Mouse (Mus musculus): ENCODE data around the gene Eif3d.
A peak's percentile ranks its signal among the peaks of the same experiment; 100 is the strongest.

The Eif3d gene

GRCm38 (mm10) chr15:77952921-77953320, 17.7 kb downstream of the Eif3d start:
- no peak for DNase-seq

DNA sequence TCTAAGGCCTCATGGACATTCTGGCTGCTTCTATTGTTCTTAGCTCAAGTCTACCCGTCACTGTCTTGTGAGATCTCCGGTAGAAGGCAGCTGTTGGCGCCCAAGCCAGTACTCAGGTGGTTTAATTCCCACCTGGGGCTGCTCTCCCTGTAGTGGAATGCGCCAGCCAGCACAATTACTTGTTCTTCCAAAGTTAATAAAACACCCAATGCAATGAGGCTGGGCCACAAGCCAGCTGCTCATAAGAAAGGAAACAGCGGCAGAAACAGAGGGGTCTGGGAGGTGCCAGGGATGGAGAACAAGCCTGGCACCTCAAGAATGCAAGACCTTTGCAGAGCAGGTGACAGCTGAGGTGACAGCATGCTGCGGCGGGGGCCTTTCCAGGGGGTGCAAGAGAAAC, 21.6 kb downstream of the Eif3d start:
- DNase-seq = no peak

DNA sequence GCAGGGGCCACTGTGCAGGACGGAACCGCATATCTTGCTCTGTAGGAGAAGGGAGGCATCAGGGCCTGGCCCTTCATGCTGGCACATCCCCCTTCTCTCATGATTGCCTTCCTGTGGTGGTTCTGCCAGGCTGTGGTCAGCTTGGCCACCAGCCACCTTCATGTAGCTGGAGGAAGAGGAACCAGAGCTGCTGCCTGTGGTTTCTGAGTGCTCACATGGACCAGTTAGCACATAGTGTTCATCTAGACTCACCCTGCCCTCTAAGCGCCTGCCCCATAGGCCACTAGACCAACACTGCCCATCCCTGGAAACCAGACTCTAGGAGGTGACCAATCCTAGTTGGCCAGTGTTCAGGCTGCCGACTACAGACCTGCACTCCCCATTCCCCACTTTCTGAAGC, 24.9 kb downstream of the Eif3d start:
- DNase-seq = no peak

GRCm38 (mm10) chr15:77941563-77941962, 29.1 kb downstream of the Eif3d start:
- no peak for DNase-seq

- no peak for DNase-seq
These were observed 32.1 kb downstream of the Eif3d start for GRCm38 (mm10) chr15:77938516-77938915.

- DNase-seq = no peak
These were observed 34.8 kb downstream of the Eif3d start for GRCm38 (mm10) chr15:77935673-77936375.

GRCm38 (mm10) chr15:77934968-77935367, 35.6 kb downstream of the Eif3d start:
- DNase-seq = no peak

DNA sequence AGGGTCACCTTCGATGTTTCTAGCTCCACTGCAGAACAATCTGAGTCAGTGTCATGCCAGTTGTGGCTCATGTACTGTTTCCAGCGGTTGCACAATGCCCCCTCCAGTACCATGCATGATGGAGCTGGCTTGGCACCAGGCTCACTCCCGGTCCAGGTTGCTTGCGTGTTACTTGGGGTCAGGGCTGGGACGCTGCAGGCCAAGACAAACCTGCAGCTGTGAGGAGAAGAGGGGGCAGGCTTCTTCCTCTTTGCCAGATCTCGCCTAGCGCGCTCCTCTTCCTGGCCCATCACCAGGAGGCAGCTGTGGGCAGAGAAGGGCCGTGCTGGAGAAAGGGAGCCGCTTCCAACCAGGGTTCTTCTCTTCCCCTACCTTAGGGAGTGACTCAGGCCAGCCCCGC, 36.3 kb downstream of the Eif3d start:
- no peak for DNase-seq

DNA sequence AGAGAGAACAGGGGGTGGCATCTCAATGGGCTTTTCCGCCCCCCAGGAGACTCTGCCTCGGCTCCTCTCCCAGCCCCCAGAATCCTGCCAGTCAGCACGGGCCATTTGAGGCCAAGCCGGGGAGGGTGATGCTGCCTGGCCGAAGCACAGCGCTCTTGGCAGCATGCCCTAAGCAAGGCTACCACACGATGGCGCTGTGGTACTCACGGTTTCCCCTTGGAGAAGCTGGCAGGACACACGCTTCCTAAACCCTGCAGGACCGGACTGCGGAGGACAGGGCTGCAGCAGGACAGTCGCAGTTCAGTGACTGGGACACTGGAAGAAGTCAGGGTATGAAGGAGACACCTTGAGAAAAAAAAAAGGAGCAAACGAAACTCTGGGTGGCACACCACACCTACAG, 36.8 kb downstream of the Eif3d start:
- peak; percentile 97 for DNase-seq

DNA sequence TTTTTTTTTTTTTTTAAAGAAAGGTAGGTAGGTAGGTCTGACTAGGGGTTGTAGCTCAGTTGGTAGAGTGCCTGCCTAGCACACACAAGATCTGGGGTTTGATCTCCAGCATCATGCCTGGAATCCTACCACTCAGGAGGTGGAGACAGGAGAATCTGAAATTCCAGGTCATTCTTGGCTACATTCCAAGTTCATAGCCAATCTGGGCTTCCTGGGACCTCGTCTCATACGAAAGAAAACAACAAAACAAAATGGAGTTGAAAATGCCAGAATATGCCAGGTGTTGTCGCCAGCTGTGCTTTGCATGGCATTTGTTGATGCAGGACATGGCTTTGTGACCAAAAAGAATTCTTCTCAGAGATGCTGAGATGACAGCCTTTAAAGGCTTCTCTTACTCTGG, 37.4 kb downstream of the Eif3d start:
- no peak for DNase-seq

DNA sequence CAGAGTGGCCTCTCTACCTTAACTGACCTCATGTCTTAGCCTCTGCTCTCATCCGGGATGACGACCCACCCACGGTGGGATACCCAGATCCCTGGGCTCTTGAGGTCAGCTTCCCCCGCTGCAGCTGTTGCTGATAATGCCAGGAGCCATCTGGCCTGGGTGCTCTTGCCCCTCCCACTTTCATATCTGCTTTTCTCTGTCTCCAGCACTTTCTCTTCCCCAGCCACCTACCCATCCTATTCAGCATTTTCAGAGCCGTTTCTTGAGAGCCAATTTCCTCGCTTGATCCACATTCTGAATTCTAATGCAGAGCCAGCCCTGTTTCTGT, 39.0 kb downstream of the Eif3d start:
- DNase-seq = no peak

- no peak for DNase-seq
These were observed 39.5 kb downstream of the Eif3d start for GRCm38 (mm10) chr15:77930986-77931688.

GRCm38 (mm10) chr15:77929804-77930203, 40.8 kb downstream of the Eif3d start:
- no peak for DNase-seq

DNA sequence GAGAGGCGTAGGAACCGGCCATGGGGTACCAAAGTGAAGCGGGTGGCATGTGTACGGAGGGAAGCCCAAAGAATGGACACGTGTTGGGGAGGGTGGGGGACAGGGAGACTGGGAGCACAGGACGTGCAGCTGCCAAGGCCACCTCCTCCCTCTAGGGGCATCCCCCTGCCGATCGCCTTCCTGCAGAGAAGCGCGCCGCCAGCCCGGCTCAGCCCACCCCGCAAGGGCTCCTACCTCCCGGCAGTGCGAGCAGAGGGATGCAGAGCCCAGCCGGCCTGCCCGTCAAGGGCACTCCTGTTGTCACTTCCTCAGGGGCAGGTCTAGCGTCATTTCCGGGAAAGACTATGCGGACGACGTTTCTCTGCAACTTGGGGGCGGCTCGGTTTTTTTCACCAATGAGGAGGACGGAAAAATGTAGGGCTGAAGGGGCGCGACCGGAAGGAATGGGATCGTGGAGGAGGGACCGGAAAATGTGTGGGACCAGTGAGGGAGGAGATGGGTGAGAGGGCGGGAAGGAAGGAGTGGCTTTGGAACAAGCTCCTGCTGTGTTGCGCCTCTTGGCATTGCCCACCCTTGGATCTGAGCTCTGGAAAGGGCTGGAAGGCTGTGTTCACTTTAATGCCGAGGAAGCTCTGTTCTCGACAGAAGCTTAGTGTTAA, 41.8 kb downstream of the Eif3d start, which contains the start of gene Txn2:
TSS of gene Txn2 (minus strand) at position 334 of the 659 bp plus-strand sequence.
- DNase-seq = peak; percentile 99

GRCm38 (mm10) chr15:77928091-77928490, 42.5 kb downstream of the Eif3d start:
- DNase-seq = no peak

- no peak for DNase-seq
These were observed 43.7 kb downstream of the Eif3d start for GRCm38 (mm10) chr15:77926921-77927320.

DNA sequence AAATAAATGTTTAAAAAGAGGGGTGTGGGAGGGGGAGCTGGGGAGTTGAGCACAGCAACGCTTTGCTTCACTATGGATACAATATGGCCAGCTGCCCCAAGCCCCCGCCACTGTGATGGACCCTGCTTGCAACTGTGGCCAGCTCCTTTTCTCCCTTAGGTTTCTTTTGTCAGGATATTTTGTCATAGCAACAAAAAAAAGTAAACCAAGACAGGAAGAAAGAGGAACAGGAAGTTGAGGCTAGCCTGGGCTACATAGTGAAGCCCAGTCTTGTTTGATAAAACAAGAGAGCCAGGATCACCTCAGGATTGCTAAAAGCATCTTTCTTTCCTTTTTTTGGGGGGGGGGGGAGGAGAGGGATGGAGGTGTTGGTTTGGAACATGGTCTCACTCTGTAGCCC, 45.4 kb downstream of the Eif3d start:
- no peak for DNase-seq

DNA sequence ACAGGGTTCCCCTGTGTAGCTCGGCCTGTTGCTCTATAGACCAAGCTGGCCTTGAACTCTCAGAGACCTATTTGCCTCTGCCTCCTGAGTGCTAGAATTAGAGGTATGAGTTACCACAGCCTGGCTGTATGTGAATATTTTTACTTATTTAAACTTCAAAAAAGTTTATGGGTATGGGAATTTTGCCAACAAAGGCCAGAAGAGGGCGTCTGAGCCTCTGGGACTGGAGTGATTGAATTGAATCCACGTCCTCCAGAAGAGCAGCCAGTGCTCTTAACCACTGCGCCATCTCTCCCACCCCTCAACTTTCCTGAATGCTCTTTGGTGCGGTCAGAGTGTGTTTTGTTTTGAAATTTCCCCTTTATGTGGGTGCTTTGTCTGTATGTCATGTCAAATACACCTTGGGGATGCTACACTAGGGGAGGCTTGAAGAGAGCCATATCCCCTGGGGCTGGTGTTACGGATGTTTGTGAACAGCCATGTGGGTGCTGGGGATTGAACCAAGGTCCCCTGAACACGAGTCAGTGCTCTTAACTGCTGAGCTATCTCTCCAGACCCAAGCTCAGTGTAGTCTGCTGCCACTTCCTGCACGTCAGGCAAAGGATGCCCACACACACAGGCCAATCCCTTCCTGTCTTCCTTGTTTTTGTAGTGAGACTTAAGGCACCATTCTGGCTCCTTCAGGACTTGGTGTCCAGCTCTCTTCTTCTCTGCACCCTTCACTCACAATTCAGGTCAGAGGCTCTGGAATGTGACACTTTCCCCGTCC, 47.2 kb downstream of the Eif3d start:
- DNase-seq = peak; percentile 22

DNA sequence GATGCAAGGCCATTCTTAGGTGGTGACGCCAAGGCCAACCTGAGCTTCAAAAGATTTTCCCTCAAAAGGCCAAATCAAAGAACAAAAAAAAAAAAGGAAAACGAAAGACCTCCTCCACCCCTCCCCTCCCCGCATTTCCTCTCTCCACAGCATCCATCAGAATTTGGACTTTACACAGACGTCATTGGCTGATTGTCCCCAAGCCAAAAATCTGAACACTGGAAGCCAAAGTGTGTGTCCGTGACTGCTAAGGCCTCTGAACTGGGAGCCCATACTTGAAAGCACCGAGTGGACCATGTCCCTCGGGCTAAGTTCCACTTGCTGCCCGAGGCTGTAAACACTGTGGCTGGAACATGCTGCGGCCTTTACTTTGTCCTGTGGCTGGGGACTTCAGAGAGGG, 47.9 kb downstream of the Eif3d start:
- DNase-seq = no peak

- no peak for DNase-seq
These were observed 49.0 kb downstream of the Eif3d start for GRCm38 (mm10) chr15:77921636-77922035.

- DNase-seq = peak; percentile 28
These were observed 49.8 kb downstream of the Eif3d start for GRCm38 (mm10) chr15:77920511-77921462.

DNA sequence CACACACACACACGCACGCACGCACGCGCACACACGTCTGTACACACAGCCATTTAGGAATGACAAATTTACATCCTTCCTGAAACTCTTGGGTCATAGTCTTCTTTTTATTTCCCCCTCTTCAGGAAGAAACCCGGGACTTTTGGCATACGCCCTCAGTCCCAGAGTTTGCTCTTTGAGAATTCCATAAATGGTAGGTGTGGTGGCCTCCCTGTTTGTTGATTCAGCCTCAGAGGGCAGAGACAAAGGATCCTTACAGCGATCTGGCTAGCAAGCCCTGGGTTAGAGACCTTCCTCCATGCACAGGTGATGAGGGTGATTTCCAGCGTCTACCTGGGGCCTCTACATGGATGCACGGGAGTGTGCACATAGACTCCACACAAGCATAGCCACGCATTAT, 51.2 kb downstream of the Eif3d start:
- no peak for DNase-seq

All from embryo, embryonic 11 days (tissue).